In the genomic region with DNA sequence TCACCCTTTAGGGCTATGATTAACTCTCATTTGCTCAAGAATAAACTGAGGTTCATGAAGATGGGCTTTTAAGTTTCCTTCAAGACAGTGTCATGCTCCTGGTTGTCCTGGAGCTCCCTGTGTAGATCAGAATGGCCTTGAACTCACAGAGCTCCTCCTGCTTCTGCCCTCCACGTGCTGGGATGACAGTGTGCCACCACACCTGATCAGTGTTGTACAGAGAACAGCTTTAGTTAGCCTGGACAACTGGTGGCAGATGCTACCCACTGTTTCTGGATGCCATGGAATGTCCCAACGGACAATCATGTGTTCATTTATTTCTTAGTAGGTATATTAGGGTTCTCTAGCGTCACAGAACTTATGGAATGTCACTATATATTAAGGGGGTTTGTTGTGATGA, we compare ENCODE assay signal across 17 mouse cellular contexts.
"Had no signal": no experiment of that assay in that cellular context is flagged by ENCODE, and none has a peak within 500 bp of the region (broad histone marks: within the 10 kb centered on the region; RNA-seq: fewer than 3 reads in every experiment).

No protein-coding gene starts in this region.

- H3K27me3 ChIP-seq: neural tube, embryonic 12.5 days; neural tube, embryonic 13.5 days; neural tube, embryonic 15.5 days; stomach, embryonic 15.5 days had no signal

- H3K4me3 ChIP-seq: neural tube, embryonic 12.5 days; neural tube, embryonic 13.5 days; neural tube, embryonic 15.5 days; stomach, embryonic 15.5 days had no signal

- H3K36me3 ChIP-seq: neural tube, embryonic 12.5 days; neural tube, embryonic 13.5 days; neural tube, embryonic 15.5 days; stomach, embryonic 15.5 days had no signal

- H3K9ac ChIP-seq: neural tube, embryonic 12.5 days; neural tube, embryonic 13.5 days; neural tube, embryonic 15.5 days; stomach, embryonic 15.5 days had no signal

- H3K27ac ChIP-seq: neural tube, embryonic 12.5 days; neural tube, embryonic 13.5 days; neural tube, embryonic 15.5 days; stomach, embryonic 15.5 days; stomach, postnatal 0 days had no signal

- H3K9me3 ChIP-seq: neural tube, embryonic 12.5 days; neural tube, embryonic 13.5 days; neural tube, embryonic 15.5 days; stomach, embryonic 15.5 days had no signal

- DNase-seq: retina, postnatal 1 day; right cerebral cortex, adult 18-20 months; right cerebral cortex, postnatal 14 days; right cerebral cortex, postnatal 25 days; right cerebral cortex, postnatal 4 days; spleen, adult 18-20 months; thymus, adult 18-20 months; thymus, adult 2 months; thymus, postnatal 14 days; thymus, postnatal 25 days; thymus, postnatal 36 days; thymus, postnatal 4 days had no signal

- H3K4me2 ChIP-seq: neural tube, embryonic 12.5 days; neural tube, embryonic 13.5 days; neural tube, embryonic 15.5 days; stomach, embryonic 15.5 days had no signal
